Mouse (Mus musculus) leukemia stem cell, adult 10-12 weeks (primary cell): ENCODE results near the gene Gm3248. TPM values are rescaled to one million over a fixed set of nuclear protein-coding genes. Genes with fewer than 3 reads are reported as not detected.

ENCODE experiments used
- polyA plus RNA-seq: library from polyadenylated mRNA; stranded (reverse); fragments of >175 nt; gene quantifications from 2 replicates; pipeline ENCODE4 v1.2.3, GENCODE M21; 2012; ENCODE audit warnings: low replicate concordance

Gene Gm3248
- polyA plus RNA-seq: not detected in 2 replicates

DNA sequence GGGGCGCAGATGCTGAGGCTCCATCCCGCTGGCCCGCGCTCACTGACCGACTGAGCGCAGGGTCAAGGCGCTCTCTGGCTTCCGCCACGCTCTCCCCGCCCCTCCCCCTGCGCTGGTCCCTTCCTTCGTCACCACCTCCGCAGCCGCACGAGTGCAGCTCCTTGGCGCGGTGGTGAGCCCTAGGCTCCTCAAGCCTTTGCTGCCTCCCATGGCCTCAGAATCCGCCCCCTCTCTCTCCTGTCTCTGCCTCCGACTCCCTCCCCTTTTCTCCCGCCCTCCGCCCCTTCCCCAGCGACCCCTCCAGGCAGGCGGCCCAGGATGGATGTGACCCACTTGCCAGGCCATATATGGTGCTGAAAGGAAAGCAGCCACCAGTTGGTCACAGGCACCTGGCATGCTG lies at the start of gene Gm3248:
Gene Gm3248 (minus strand): TSS at position 111 of the 400 bp plus-strand sequence.

DNA sequence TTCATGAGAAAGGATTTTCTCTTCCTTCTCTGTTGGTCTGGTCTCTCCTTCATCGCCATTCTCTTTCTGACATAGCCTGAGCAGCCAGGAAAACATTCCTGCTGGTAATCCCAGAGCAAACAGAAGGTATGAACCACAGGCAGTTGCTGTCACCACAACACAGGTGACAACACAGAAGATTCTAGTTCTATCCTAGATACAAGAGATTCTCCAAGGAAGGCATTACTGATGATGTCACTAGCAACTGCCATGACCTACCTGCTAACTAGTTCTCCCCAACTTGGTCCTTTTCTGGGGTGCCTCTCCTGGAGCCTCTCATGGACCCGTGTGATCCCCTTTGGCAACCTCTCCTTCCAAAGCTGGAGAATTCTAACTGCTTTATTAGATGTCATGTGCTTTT lies 17.5 kb upstream of the Gm3248 start, which contains the start of gene Gm3453:
Gene Gm3453 (minus strand): TSS at position 101 of the 400 bp plus-strand sequence.

Other genes with a start within 250 kb of the Gm3248 start
- gene Gm3373, start 220.2 kb downstream of the Gm3248 start, polyA plus RNA-seq: not detected in 2 replicates
- not detected in 2 replicates for gene Gm3383, start 153.8 kb downstream of the Gm3248 start, polyA plus RNA-seq
- gene Gm3424, start 131.4 kb downstream of the Gm3248 start, polyA plus RNA-seq: not detected in 2 replicates
- gene Gm8237, start 81.4 kb downstream of the Gm3248 start, polyA plus RNA-seq: not detected in 2 replicates
- gene Gm3453, start 17.4 kb upstream of the Gm3248 start, polyA plus RNA-seq: not detected in 2 replicates
- not detected in 2 replicates for gene Gm6337, start 96.5 kb upstream of the Gm3248 start, polyA plus RNA-seq
- gene Gm8206, start 132.2 kb upstream of the Gm3248 start, polyA plus RNA-seq: not detected in 2 replicates
- not detected in 2 replicates for gene Gm3468, start 146.9 kb upstream of the Gm3248 start, polyA plus RNA-seq
- gene Gm3476, start 164.1 kb upstream of the Gm3248 start, polyA plus RNA-seq: not detected in 2 replicates